Mouse (Mus musculus) hindbrain, embryonic 11.5 days (tissue): ENCODE results near the gene Gm20388. TPM values are rescaled to one million over a fixed set of nuclear protein-coding genes. Genes with fewer than 3 reads are reported as not detected.
"Not testable (repeated sequence)": the region's sequence is repeated elsewhere in the genome, so short reads cannot be mapped to it uniquely, and the experiment has no call there.

Experiments
- ATAC-seq: fragments of 200-750 bp; cut with Nextera tagmentation; 2 replicates; pipeline ENCODE4 v1.8.0; 2017; ENCODE audit warnings: mild to moderate bottlenecking, moderate TSS enrichment, moderate library complexity; ENCODE audit not compliant: low FRiP score
- DNase-seq: peaks from one replicate; pipeline ENCODE4 v3.0.0-alpha.2; 2015; ENCODE audit warnings: low spot score
- H3K27ac ChIP-seq: fragments of 300-500 bp; sonication (generic); 2 replicates; pipeline ENCODE4 v1.5.1; 2014; ENCODE audit warnings: mild to moderate bottlenecking, low read depth, low read length
- H3K27me3 ChIP-seq: fragments of 300-500 bp; sonication (generic); 2 replicates; pipeline ENCODE4 v1.6.1; 2014; ENCODE audit warnings: mild to moderate bottlenecking, low read length, moderate library complexity, mixed read lengths; ENCODE audit not compliant: control insufficient read depth, insufficient read depth
- H3K36me3 ChIP-seq: fragments of 300-500 bp; sonication (generic); 2 replicates; pipeline ENCODE4 v1.6.1; 2014; ENCODE audit warnings: mild to moderate bottlenecking, low read length, moderate library complexity, mixed read lengths; ENCODE audit not compliant: control insufficient read depth, insufficient read depth
- H3K4me1 ChIP-seq: fragments of 300-500 bp; sonication (generic); replicated peaks from 2 replicates; pipeline ENCODE4 v1.6.1; 2014; ENCODE audit warnings: low read length, mixed read lengths; ENCODE audit not compliant: control insufficient read depth, insufficient read depth
- H3K4me2 ChIP-seq: fragments of 300-500 bp; sonication (generic); replicated peaks from 2 replicates; pipeline ENCODE4 v1.6.1; 2014; ENCODE audit warnings: mild to moderate bottlenecking, low read depth, low read length
- H3K4me3 ChIP-seq: fragments of 300-500 bp; sonication (generic); 2 replicates; pipeline ENCODE4 v1.5.1; 2014; ENCODE audit warnings: low read depth, low read length
- H3K9ac ChIP-seq: fragments of 300-500 bp; sonication (generic); 2 replicates; pipeline ENCODE4 v1.6.1; 2014; ENCODE audit warnings: low read depth, low read length
- H3K9me3 ChIP-seq: fragments of 300-500 bp; sonication (generic); 2 replicates; pipeline ENCODE4 v1.6.1; 2016; ENCODE audit warnings: low read length; ENCODE audit not compliant: control insufficient read depth
- WGBS: fragments of 180-500 bp; shearing (Covaris S2); extraction: QIAGEN DNeasy Blood & Tissue Kit; methylation state at CpG from one replicate; pipeline ENCODE4 v1.1.7; 2014; 5-methylcytosine and 5-hydroxymethylcytosine counted together
- polyA plus RNA-seq: library from polyadenylated mRNA; unstranded; fragments of >200 nt; fragmentation: Nextera tagmentation; extraction: Ambion mirVana; gene quantifications from 2 replicates; pipeline ENCODE4 v1.2.1, GENCODE M21; 2014

The Gm20388 gene
- polyA plus RNA-seq, 1 experiment from 2014 or later = 11.8 TPM

- DNase-seq (peak; percentile 72), ATAC-seq (0 out of 2 replicates have a peak, but pooled peaks have one; percentile 15)
- Histone ChIP-seq H3K27me3 (no peaks in the 10 kb centered on the region), H3K27ac (no peak overlapping the region), H3K36me3 (no peaks in the 10 kb centered on the region), H3K4me2 (peak overlapping the region; percentile 82), H3K4me3 (peak overlapping the region; percentile 98), H3K4me1 (0 out of 2 replicates have a peak, but pooled peaks cover 2% of the 10 kb centered on the region), H3K9me3 (no peaks in the 10 kb centered on the region), H3K9ac (peak overlapping the region; percentile 67)
- WGBS = 34% methylated on average over 10 of the region's 10 CpGs
Observed at GRCm38 (mm10) chr8:123950077-123950802, 4039.6 kb downstream of the Gm20388 start.

DNA sequence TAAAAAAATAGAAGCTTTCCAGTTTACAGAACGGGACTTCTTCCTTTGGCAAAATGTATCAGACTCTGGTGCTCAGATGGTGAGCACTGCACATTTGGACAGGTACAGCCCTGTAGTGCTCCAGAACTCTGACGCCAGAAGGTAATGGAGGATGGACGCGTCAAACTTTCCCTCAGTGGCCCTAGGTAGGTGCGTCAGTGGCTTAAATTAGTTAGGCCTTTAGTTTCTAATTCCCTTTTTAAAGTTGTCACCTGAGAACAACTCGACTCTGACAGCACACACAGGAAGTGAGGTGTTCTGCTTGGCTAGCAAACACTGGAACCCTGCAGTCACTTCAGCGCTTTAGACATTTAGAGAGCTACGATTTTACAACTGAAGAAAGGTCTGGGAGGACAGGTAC, 4043.0 kb downstream of the Gm20388 start:
- H3K27ac ChIP-seq = no peak overlapping the region
- peaks cover 2% of the 10 kb centered on the region; the same call in 1 of the 2 replicates for H3K4me1 ChIP-seq
- H3K4me2 ChIP-seq = no peak overlapping the region
- DNase-seq (no peak), ATAC-seq (no peak)
- no peak overlapping the region for H3K9ac ChIP-seq
- no peaks in the 10 kb centered on the region for H3K27me3 ChIP-seq
- H3K36me3 ChIP-seq = no peaks in the 10 kb centered on the region
- WGBS = 89% methylated on average over 8 of the region's 8 CpGs
- H3K4me3 ChIP-seq = no peak overlapping the region
- no peaks in the 10 kb centered on the region for H3K9me3 ChIP-seq

DNA sequence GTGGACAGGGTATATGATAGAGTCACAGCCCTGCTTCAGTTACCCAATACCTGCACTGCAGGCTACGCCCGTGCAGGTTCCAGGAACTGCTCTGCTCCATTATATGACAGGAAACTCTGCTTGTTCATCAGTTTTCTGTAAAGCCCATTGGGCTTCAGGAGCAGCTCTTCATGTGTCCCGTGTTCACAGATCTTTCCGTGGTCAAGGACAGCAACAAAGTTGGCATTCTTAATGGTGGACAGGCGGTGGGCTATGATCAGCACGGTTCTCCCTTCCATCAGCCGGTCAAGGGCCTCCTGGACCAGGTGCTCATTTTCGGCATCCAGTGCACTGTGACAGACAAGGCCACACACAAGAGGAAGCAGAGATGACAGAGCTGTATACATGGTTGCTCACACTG, 4043.6 kb downstream of the Gm20388 start:
- Histone ChIP-seq H3K4me2 (no peak overlapping the region), H3K9me3 (no peaks in the 10 kb centered on the region), H3K27me3 (no peaks in the 10 kb centered on the region), H3K9ac (no peak overlapping the region), H3K36me3 (no peaks in the 10 kb centered on the region), H3K4me1 (peaks cover 2% of the 10 kb centered on the region; the same call in 1 of the 2 replicates), H3K27ac (no peak overlapping the region), H3K4me3 (no peak overlapping the region)
- 94% methylated on average over 8 of the region's 8 CpGs for WGBS
- ATAC-seq (no peak), DNase-seq (no peak)

DNA sequence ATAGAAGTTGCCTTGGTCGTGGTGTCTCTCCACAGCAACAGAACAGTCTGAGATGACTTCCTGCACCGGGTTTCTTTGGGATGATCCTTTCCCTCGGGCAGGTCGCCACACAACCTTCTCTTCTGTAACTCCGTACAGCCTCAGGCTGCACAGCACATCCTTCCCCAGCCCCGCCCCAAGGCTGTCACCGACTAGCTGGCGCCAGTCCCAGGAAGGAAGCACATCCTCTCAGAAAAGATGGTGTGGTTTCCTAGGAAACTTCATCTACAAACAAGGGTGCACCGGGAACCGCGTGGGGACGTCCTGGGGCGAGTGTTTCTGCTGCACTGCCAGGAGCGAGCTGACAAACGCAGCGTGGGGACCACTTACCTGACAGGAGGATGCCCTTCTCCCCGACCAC, 4047.5 kb downstream of the Gm20388 start:
- H3K27ac ChIP-seq = no peak overlapping the region
- no peak overlapping the region for H3K9ac ChIP-seq
- 80% methylated on average over 17 of the region's 17 CpGs for WGBS
- no peak for DNase-seq
- H3K4me2 ChIP-seq = no peak overlapping the region
- no peaks in the 10 kb centered on the region for H3K36me3 ChIP-seq
- no peaks in the 10 kb centered on the region for H3K27me3 ChIP-seq
- ATAC-seq = no peak
- no peaks in the 10 kb centered on the region; the same call in 1 of the 2 replicates for H3K4me1 ChIP-seq
- H3K9me3 ChIP-seq = no peaks in the 10 kb centered on the region
- H3K4me3 ChIP-seq = no peak overlapping the region

- no peak overlapping the region for H3K4me2 ChIP-seq
- H3K9ac ChIP-seq = no peak overlapping the region
- no peak overlapping the region for H3K4me3 ChIP-seq
- no peak for DNase-seq
- H3K27ac ChIP-seq = no peak overlapping the region
- no peaks in the 10 kb centered on the region; the same call in 1 of the 2 replicates for H3K4me1 ChIP-seq
- H3K9me3 ChIP-seq = no peaks in the 10 kb centered on the region
- H3K36me3 ChIP-seq = no peaks in the 10 kb centered on the region
- WGBS = 92% methylated on average over 6 of the region's 6 CpGs
- ATAC-seq = no peak
- no peaks in the 10 kb centered on the region for H3K27me3 ChIP-seq
Observed at GRCm38 (mm10) chr8:123959473-123959872, 4048.8 kb downstream of the Gm20388 start.

DNA sequence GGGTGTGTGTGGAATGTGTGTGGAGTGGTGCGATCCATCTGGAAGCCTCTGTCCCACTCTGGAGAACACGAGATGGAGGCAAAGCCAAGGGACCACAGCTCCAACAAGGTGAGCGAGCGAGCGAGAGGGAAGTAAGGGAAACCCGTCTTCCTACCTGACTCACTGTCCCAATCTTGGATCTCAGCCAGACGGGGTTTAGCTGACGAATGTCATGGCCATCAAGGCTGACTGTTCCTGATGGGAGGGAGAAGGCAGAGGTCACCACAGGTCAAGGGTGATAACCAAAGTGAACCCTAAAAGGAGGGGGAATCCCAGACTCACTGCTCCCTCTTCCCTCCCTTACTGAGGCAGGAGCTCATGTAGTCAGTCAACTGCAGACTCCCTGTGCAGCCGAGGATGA, 4049.4 kb downstream of the Gm20388 start:
- Histone ChIP-seq H3K4me2 (no peak overlapping the region), H3K36me3 (no peaks in the 10 kb centered on the region), H3K4me1 (no peaks in the 10 kb centered on the region; the same call in 1 of the 2 replicates), H3K4me3 (no peak overlapping the region), H3K27ac (no peak overlapping the region), H3K9ac (no peak overlapping the region), H3K27me3 (no peaks in the 10 kb centered on the region), H3K9me3 (no peaks in the 10 kb centered on the region)
- no peak for DNase-seq
- 87% methylated on average over 9 of the region's 9 CpGs for WGBS
- no peak for ATAC-seq

- H3K27me3 ChIP-seq, H3K4me2 ChIP-seq, H3K4me3 ChIP-seq, H3K9me3 ChIP-seq, H3K4me1 ChIP-seq, ATAC-seq, H3K36me3 ChIP-seq, H3K27ac ChIP-seq, H3K9ac ChIP-seq, DNase-seq: not testable (repeated sequence)
- 94% methylated on average over 5 of the region's 5 CpGs for WGBS
Observed at GRCm38 (mm10) chr8:123960556-123960955, 4049.9 kb downstream of the Gm20388 start.

- Histone ChIP-seq H3K9me3 (no peaks in the 10 kb centered on the region), H3K27ac (no peak overlapping the region), H3K4me1 (no peaks in the 10 kb centered on the region; the same call in 1 of the 2 replicates), H3K9ac (no peak overlapping the region), H3K36me3 (no peaks in the 10 kb centered on the region), H3K4me3 (no peak overlapping the region), H3K4me2 (no peak overlapping the region), H3K27me3 (no peaks in the 10 kb centered on the region)
- ATAC-seq (no peak), DNase-seq (no peak)
- 91% methylated on average over 1 of the region's 1 CpGs for WGBS
Observed at GRCm38 (mm10) chr8:123961371-123961770, 4050.7 kb downstream of the Gm20388 start.

GRCm38 (mm10) chr8:123966896-123967295, 4056.3 kb downstream of the Gm20388 start:
- DNase-seq (peak; percentile 27), ATAC-seq (no peak)
- no peak overlapping the region for H3K9ac ChIP-seq
- 63% methylated on average over 2 of the region's 2 CpGs for WGBS
- no peaks in the 10 kb centered on the region for H3K36me3 ChIP-seq
- no peaks in the 10 kb centered on the region for H3K9me3 ChIP-seq
- H3K4me1 ChIP-seq = no peaks in the 10 kb centered on the region
- no peaks in the 10 kb centered on the region for H3K27me3 ChIP-seq
- H3K4me3 ChIP-seq = no peak overlapping the region
- no peak overlapping the region for H3K4me2 ChIP-seq
- H3K27ac ChIP-seq = no peak overlapping the region
